Mouse (Mus musculus) neural tube, embryonic 13.5 days (tissue): ENCODE data around the gene Ckap2. TPM values are rescaled to one million over a fixed set of nuclear protein-coding genes. Genes with fewer than 3 reads are reported as not detected.

Experiments
- ATAC-seq: fragments of 200-750 bp; cut with Nextera tagmentation; 2 replicates; pipeline ENCODE4 v1.8.0; 2017; ENCODE audit warnings: low read depth, mild to moderate bottlenecking, moderate TSS enrichment, moderate library complexity
- H3K27ac ChIP-seq: fragments of 300-500 bp; sonication (generic); replicated peaks from 2 replicates; pipeline ENCODE4 v1.5.1; 2015; ENCODE audit warnings: moderate library complexity, mild to moderate bottlenecking, inconsistent platforms
- H3K27me3 ChIP-seq: fragments of 300-500 bp; sonication (generic); 2 replicates; pipeline ENCODE4 v1.6.1; 2015; ENCODE audit warnings: mild to moderate bottlenecking, inconsistent platforms
- H3K36me3 ChIP-seq: fragments of 300-500 bp; sonication (generic); 2 replicates; pipeline ENCODE4 v1.6.1; 2015; ENCODE audit warnings: mild to moderate bottlenecking, inconsistent platforms
- H3K4me1 ChIP-seq: fragments of 300-500 bp; sonication (generic); replicated peaks from 2 replicates; pipeline ENCODE4 v1.6.1; 2015; ENCODE audit warnings: inconsistent platforms
- H3K4me2 ChIP-seq: fragments of 300-500 bp; sonication (generic); 2 replicates; pipeline ENCODE4 v1.6.1; 2015; ENCODE audit warnings: inconsistent platforms, mild to moderate bottlenecking, moderate library complexity
- H3K4me3 ChIP-seq: fragments of 300-500 bp; sonication (generic); 2 replicates; pipeline ENCODE4 v1.5.1; 2015; ENCODE audit warnings: mild to moderate bottlenecking, inconsistent platforms
- H3K9ac ChIP-seq: fragments of 300-500 bp; sonication (generic); 2 replicates; pipeline ENCODE4 v1.6.1; 2015; ENCODE audit warnings: moderate library complexity, mild to moderate bottlenecking, inconsistent platforms
- H3K9me3 ChIP-seq: fragments of 300-500 bp; sonication (generic); 2 replicates; pipeline ENCODE4 v1.6.1; 2016; ENCODE audit warnings: inconsistent platforms
- WGBS: fragments of 180-500 bp; shearing (Covaris S2); methylation state at CpG from one replicate; pipeline ENCODE4 v1.1.7; 2015; 5-methylcytosine and 5-hydroxymethylcytosine counted together
- polyA plus RNA-seq: library from polyadenylated mRNA; unstranded; fragments of >200 nt; fragmentation: Nextera tagmentation; extraction: Ambion mirVana; gene quantifications from 2 replicates; pipeline ENCODE4 v1.2.1, GENCODE M21; 2015

Ckap2 gene
- polyA plus RNA-seq, 1 experiment from 2014 or later: 15.5 TPM

- H3K4me2 ChIP-seq: peak within 1 kb of the TSS; percentile 68
- peak within 1 kb of the TSS; percentile 75 for H3K4me3 ChIP-seq
- H3K27ac ChIP-seq: peak within 1 kb of the TSS; percentile 96
- peaks cover 26% of the 10 kb centered on the region for H3K4me1 ChIP-seq
- no peaks in the 10 kb centered on the region for H3K27me3 ChIP-seq
- whole genome bisulfite sequencing: under 1% methylated on average over 73 of the region's 73 CpGs
- no peaks in the 10 kb centered on the region for H3K36me3 ChIP-seq
- ATAC-seq: peak; percentile 96
- peak within 1 kb of the TSS; percentile 90 for H3K9ac ChIP-seq
- no peaks in the 10 kb centered on the region for H3K9me3 ChIP-seq
These were observed 7.2 kb upstream of the Ckap2 start, which contains the start of gene Vps36 for GRCm38 (mm10) chr8:22192660-22193431. Gene Vps36 (plus strand): TSS chr8:22192809.

DNA sequence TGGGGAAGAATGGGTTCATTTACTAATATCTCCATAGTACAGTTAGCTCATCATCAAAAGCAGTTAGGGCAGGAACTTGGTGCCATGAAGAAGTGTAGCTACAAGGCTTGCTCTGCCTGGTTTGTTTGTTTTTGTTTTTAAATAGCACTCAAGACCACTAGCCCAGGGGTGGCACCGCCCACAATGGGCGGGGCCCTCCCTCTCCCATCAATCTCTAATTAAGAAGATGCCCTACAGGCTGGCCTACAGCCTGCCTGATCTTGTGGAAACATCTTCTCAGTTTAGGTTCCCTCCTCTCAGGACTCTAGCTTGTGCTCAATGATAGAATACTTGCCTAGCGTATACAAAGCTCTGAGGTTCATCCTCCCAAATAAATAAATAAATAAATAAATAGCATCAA lies 735 bp downstream of the Ckap2 start:
- ATAC-seq: peak; percentile 36
- H3K27ac ChIP-seq: peak overlapping the region; percentile 80; the same call in 1 of the 2 replicates
- WGBS: 2% methylated on average over 3 of the region's 3 CpGs
- peaks cover 19% of the 10 kb centered on the region for H3K4me1 ChIP-seq
- peak overlapping the region; percentile 75 for H3K9ac ChIP-seq
- no peaks in the 10 kb centered on the region for H3K36me3 ChIP-seq
- H3K9me3 ChIP-seq: no peaks in the 10 kb centered on the region
- no peaks in the 10 kb centered on the region for H3K27me3 ChIP-seq
- peak overlapping the region; percentile 70 for H3K4me2 ChIP-seq
- H3K4me3 ChIP-seq: peak overlapping the region; percentile 69

DNA sequence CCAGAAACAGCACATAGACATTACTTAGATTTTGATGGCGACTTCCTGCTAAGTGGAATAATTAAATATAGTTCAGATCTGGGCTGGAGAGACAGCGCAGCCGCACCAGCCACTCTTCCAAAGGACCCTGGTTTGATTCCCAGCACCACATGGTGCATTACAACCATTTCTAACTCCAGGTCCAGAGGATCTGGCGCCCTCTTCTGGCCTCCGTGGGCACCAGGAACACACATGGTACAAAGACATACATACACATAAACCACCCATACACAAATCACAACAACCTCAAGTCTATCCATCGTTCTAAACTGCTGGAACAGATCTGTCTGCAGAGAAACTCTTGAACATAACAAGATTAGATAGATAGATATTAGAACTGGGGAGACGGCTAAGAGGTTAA lies 9.7 kb downstream of the Ckap2 start:
- no peaks in the 10 kb centered on the region for H3K4me1 ChIP-seq
- H3K9me3 ChIP-seq: no peaks in the 10 kb centered on the region; the same call in 1 of the 2 replicates
- 97% methylated on average over 7 of the region's 7 CpGs for WGBS
- H3K36me3 ChIP-seq: peaks cover 25% of the 10 kb centered on the region
- no peak overlapping the region for H3K27ac ChIP-seq
- H3K4me3 ChIP-seq: no peak overlapping the region
- no peak overlapping the region for H3K4me2 ChIP-seq
- no peaks in the 10 kb centered on the region for H3K27me3 ChIP-seq
- ATAC-seq: no peak
- H3K9ac ChIP-seq: no peak overlapping the region

GRCm38 (mm10) chr8:22169167-22169566 lies 16.5 kb downstream of the Ckap2 start:
- Histone ChIP-seq H3K9ac (no peak overlapping the region), H3K27me3 (no peaks in the 10 kb centered on the region), H3K36me3 (peaks cover 3% of the 10 kb centered on the region; the same call in 1 of the 2 replicates), H3K4me2 (no peak overlapping the region), H3K4me3 (no peak overlapping the region), H3K27ac (no peak overlapping the region), H3K4me1 (peaks cover 13% of the 10 kb centered on the region), H3K9me3 (no peaks in the 10 kb centered on the region)
- 90% methylated on average over 5 of the region's 5 CpGs for WGBS
- no peak for ATAC-seq

DNA sequence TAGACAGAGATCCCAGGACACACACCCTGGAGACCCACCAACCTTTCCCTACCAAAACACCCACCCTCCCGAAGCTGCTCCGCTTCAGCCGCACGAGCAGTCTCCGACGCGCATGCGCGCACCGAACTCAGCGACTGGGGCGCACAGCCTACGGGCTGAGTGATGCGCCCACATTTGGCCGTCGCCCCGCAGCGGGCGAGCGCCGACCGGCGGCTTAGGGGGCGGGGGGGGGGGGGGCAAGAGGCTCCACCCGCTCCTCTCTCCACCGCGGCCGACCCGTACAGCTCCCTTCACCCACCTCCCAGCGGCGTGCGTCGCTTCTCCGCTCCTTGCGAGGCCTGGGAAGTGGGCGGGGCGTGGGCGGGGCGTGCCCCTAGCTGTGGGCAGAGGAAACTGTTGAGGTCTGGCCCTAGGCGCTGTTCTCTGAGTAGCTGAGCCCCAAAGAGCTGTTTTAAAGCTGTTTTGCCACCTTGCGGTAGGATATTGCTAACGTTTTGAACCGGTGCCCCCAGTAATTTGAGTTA lies 19.5 kb downstream of the Ckap2 start, which contains the start of gene Nek3:
Gene Nek3 (minus strand): TSS at position 356 of the 524 bp plus-strand sequence.
- peaks cover 13% of the 10 kb centered on the region for H3K4me1 ChIP-seq
- peaks cover 3% of the 10 kb centered on the region; the same call in 1 of the 2 replicates for H3K36me3 ChIP-seq

GRCm38 (mm10) chr8:22165251-22166079 lies 20.2 kb downstream of the Ckap2 start:
- WGBS: 50% methylated on average over 10 of the region's 10 CpGs
- Histone ChIP-seq H3K4me1 (peaks cover 13% of the 10 kb centered on the region), H3K9me3 (no peaks in the 10 kb centered on the region), H3K27me3 (no peaks in the 10 kb centered on the region), H3K36me3 (peaks cover 3% of the 10 kb centered on the region; the same call in 1 of the 2 replicates), H3K4me2 (peak overlapping the region; percentile 60), H3K9ac (peak overlapping the region; percentile 76), H3K27ac (peak overlapping the region; percentile 86), H3K4me3 (peak overlapping the region; percentile 60)
- peak; percentile 57 for ATAC-seq

More for the DNA sequence above, 19.5 kb downstream of the Ckap2 start, which contains the start of gene Nek3:
- no peaks in the 10 kb centered on the region for H3K27me3 ChIP-seq
- H3K9me3 ChIP-seq: no peaks in the 10 kb centered on the region
- peak within 1 kb of the TSS; percentile 60 for H3K4me2 ChIP-seq
- ATAC-seq: peak; percentile 98
- H3K4me3 ChIP-seq: peak within 1 kb of the TSS; percentile 60
- 0% methylated on average over 30 of the region's 43 CpGs for WGBS
- peak within 1 kb of the TSS; percentile 86 for H3K27ac ChIP-seq
- peak within 1 kb of the TSS; percentile 76 for H3K9ac ChIP-seq

GRCm38 (mm10) chr8:22164431-22164830 lies 21.2 kb downstream of the Ckap2 start:
- H3K36me3 ChIP-seq: peaks cover 12% of the 10 kb centered on the region
- no peaks in the 10 kb centered on the region for H3K9me3 ChIP-seq
- no peak for ATAC-seq
- no peak overlapping the region for H3K4me2 ChIP-seq
- peaks cover 13% of the 10 kb centered on the region for H3K4me1 ChIP-seq
- H3K9ac ChIP-seq: no peak overlapping the region
- no peaks in the 10 kb centered on the region for H3K27me3 ChIP-seq
- 87% methylated on average over 10 of the region's 10 CpGs for WGBS
- H3K4me3 ChIP-seq: no peak overlapping the region
- no peak overlapping the region for H3K27ac ChIP-seq

DNA sequence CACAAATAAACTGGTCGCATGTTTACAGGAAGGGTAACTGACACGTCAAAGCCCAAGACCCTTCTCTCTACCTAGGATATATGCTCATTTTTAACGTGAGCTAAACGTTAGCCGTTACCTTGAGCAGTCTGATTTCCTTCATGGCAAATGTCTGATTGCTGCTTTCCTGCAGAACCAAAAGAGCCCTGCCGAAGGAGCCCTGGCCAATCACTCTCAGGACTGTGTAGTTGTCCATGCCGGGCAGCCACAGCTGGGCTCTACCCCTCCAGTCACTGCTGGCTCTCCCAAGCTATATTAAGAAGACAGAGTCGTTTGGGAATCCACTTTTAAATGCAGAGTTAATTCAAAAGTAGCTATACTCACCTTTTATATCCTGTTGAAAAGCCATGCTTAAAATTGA lies 23.4 kb downstream of the Ckap2 start:
- WGBS: 88% methylated on average over 8 of the region's 8 CpGs
- Histone ChIP-seq H3K36me3 (peaks cover 11% of the 10 kb centered on the region), H3K4me3 (no peak overlapping the region), H3K4me1 (peaks cover 13% of the 10 kb centered on the region), H3K4me2 (no peak overlapping the region), H3K27me3 (no peaks in the 10 kb centered on the region), H3K9me3 (no peaks in the 10 kb centered on the region), H3K9ac (no peak overlapping the region), H3K27ac (no peak overlapping the region)
- no peak for ATAC-seq

- no peak overlapping the region for H3K4me2 ChIP-seq
- WGBS: 67% methylated on average over 3 of the region's 3 CpGs
- no peak overlapping the region for H3K27ac ChIP-seq
- no peaks in the 10 kb centered on the region for H3K4me1 ChIP-seq
- no peaks in the 10 kb centered on the region for H3K27me3 ChIP-seq
- H3K9ac ChIP-seq: no peak overlapping the region
- no peak overlapping the region for H3K4me3 ChIP-seq
- no peaks in the 10 kb centered on the region for H3K9me3 ChIP-seq
- no peak for ATAC-seq
- peaks cover 15% of the 10 kb centered on the region for H3K36me3 ChIP-seq
These were observed 35.3 kb downstream of the Ckap2 start for GRCm38 (mm10) chr8:22150345-22150663.

GRCm38 (mm10) chr8:22149643-22150344 lies 35.8 kb downstream of the Ckap2 start:
- no peak overlapping the region for H3K27ac ChIP-seq
- H3K9me3 ChIP-seq: no peaks in the 10 kb centered on the region
- WGBS: 93% methylated on average over 11 of the region's 11 CpGs
- no peak overlapping the region for H3K4me3 ChIP-seq
- no peak overlapping the region for H3K9ac ChIP-seq
- H3K4me2 ChIP-seq: no peak overlapping the region
- H3K27me3 ChIP-seq: no peaks in the 10 kb centered on the region
- no peak for ATAC-seq
- H3K36me3 ChIP-seq: peaks cover 11% of the 10 kb centered on the region
- no peaks in the 10 kb centered on the region for H3K4me1 ChIP-seq

DNA sequence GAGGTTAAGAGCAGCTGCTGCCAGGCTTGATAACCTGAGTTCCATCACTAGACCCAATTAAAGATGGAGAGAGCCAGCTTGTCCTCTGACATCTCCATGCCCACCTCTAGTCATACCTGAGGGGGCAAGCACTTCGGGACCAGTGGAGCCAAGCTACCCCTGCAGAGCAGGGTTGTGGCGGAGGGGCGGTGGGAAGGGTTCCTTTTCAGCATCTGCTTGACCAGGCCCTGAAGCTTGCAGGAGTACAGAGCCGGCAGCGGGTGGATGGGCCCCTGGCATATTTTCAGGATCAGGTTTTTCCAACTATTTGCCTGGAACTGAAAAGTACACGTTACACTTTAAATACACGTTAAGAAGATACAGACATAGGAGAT lies 37.3 kb downstream of the Ckap2 start:
- H3K4me2 ChIP-seq: no peak overlapping the region
- ATAC-seq: no peak
- 95% methylated on average over 7 of the region's 7 CpGs for WGBS
- no peaks in the 10 kb centered on the region for H3K27me3 ChIP-seq
- peaks cover 16% of the 10 kb centered on the region for H3K36me3 ChIP-seq
- no peak overlapping the region for H3K4me3 ChIP-seq
- H3K4me1 ChIP-seq: no peaks in the 10 kb centered on the region
- no peak overlapping the region for H3K9ac ChIP-seq
- no peaks in the 10 kb centered on the region for H3K9me3 ChIP-seq
- no peak overlapping the region for H3K27ac ChIP-seq
